Mouse (Mus musculus): ENCODE results near the gene Pgpep1l. TPM values are rescaled to one million over a fixed set of nuclear protein-coding genes. Genes with fewer than 3 reads are reported as not detected.
A peak's percentile ranks its signal among the peaks of the same experiment; 100 is the strongest.
"Not testable (repeated sequence)": the region's sequence is repeated elsewhere in the genome, so short reads cannot be mapped to it uniquely, and the experiment has no call there.

Gene Pgpep1l
- total RNA-seq (2017), result 1.6 TPM in 1 of 2 replicates, not detected in the other

GRCm38 (mm10) chr7:68264028-68264453, at the start of gene Pgpep1l:
TSS of gene Pgpep1l (minus strand) at chr7:68264233.
- ATAC-seq (ENCODE audit: extremely low read depth, insufficient number of reproducible peaks, low FRiP score, poor library complexity, severe bottlenecking), result no peak

GRCm38 (mm10) chr7:68313038-68313782, 49.2 kb upstream of the Pgpep1l start:
- ATAC-seq (ENCODE audit: extremely low read depth, insufficient number of reproducible peaks, low FRiP score, poor library complexity, severe bottlenecking), result no peak

- ATAC-seq (ENCODE audit: extremely low read depth, insufficient number of reproducible peaks, low FRiP score, poor library complexity, severe bottlenecking), result no peak
Measured at GRCm38 (mm10) chr7:68312395-68312794, 48.4 kb upstream of the Pgpep1l start.

- no peak for ATAC-seq (ENCODE audit: extremely low read depth, insufficient number of reproducible peaks, low FRiP score, poor library complexity, severe bottlenecking)
Measured at GRCm38 (mm10) chr7:68311469-68311868, 47.4 kb upstream of the Pgpep1l start.

GRCm38 (mm10) chr7:68306756-68307155, 42.7 kb upstream of the Pgpep1l start:
- ATAC-seq (ENCODE audit: extremely low read depth, insufficient number of reproducible peaks, low FRiP score, poor library complexity, severe bottlenecking), result no peak

- no peak for ATAC-seq (ENCODE audit: extremely low read depth, insufficient number of reproducible peaks, low FRiP score, poor library complexity, severe bottlenecking)
Measured at GRCm38 (mm10) chr7:68305781-68306575, 41.9 kb upstream of the Pgpep1l start.

GRCm38 (mm10) chr7:68303685-68304084, 39.7 kb upstream of the Pgpep1l start:
- no peak for ATAC-seq (ENCODE audit: extremely low read depth, insufficient number of reproducible peaks, low FRiP score, poor library complexity, severe bottlenecking)

- ATAC-seq (ENCODE audit: extremely low read depth, insufficient number of reproducible peaks, low FRiP score, poor library complexity, severe bottlenecking), result peak; percentile 83
Measured at GRCm38 (mm10) chr7:68302586-68303433, 38.8 kb upstream of the Pgpep1l start.

- ATAC-seq (ENCODE audit: extremely low read depth, insufficient number of reproducible peaks, low FRiP score, poor library complexity, severe bottlenecking), result no peak
Measured at GRCm38 (mm10) chr7:68301160-68301559, 37.1 kb upstream of the Pgpep1l start.

GRCm38 (mm10) chr7:68298381-68299076, 34.5 kb upstream of the Pgpep1l start:
- no peak for ATAC-seq (ENCODE audit: extremely low read depth, insufficient number of reproducible peaks, low FRiP score, poor library complexity, severe bottlenecking)

- ATAC-seq (ENCODE audit: extremely low read depth, insufficient number of reproducible peaks, low FRiP score, poor library complexity, severe bottlenecking), result no peak
Measured at GRCm38 (mm10) chr7:68296487-68296886, 32.5 kb upstream of the Pgpep1l start.

- ATAC-seq (ENCODE audit: extremely low read depth, insufficient number of reproducible peaks, low FRiP score, poor library complexity, severe bottlenecking), result no peak
Measured at GRCm38 (mm10) chr7:68293997-68294789, 30.2 kb upstream of the Pgpep1l start.

- no peak for ATAC-seq (ENCODE audit: extremely low read depth, insufficient number of reproducible peaks, low FRiP score, poor library complexity, severe bottlenecking)
Measured at GRCm38 (mm10) chr7:68291603-68292002, 27.6 kb upstream of the Pgpep1l start.

- no peak for ATAC-seq (ENCODE audit: extremely low read depth, insufficient number of reproducible peaks, low FRiP score, poor library complexity, severe bottlenecking)
Measured at GRCm38 (mm10) chr7:68289081-68289480, 25.0 kb upstream of the Pgpep1l start.

- not testable (repeated sequence) for ATAC-seq (ENCODE audit: extremely low read depth, insufficient number of reproducible peaks, low FRiP score, poor library complexity, severe bottlenecking)
Measured at GRCm38 (mm10) chr7:68288000-68288399, 24.0 kb upstream of the Pgpep1l start.

GRCm38 (mm10) chr7:68287582-68287981, 23.5 kb upstream of the Pgpep1l start:
- no peak for ATAC-seq (ENCODE audit: extremely low read depth, insufficient number of reproducible peaks, low FRiP score, poor library complexity, severe bottlenecking)

- ATAC-seq (ENCODE audit: extremely low read depth, insufficient number of reproducible peaks, low FRiP score, poor library complexity, severe bottlenecking), result peak; percentile 35; the same call in 1 of the 2 replicates
Measured at GRCm38 (mm10) chr7:68286526-68287481, 22.8 kb upstream of the Pgpep1l start.

Measured in neutrophil, adult 5-6 weeks (primary cell).